Mouse (Mus musculus) bone marrow macrophage, adult 2 months (primary cell): ENCODE data around the gene Cfap54.

Source experiments
- CTCF ChIP-seq: IDR thresholded peaks from 2 replicates; pipeline ENCODE4 v1.5.1; 2012; ENCODE audit warnings: low read depth, mild to moderate bottlenecking, low read length, moderate library complexity
- POLR2A ChIP-seq: IDR thresholded peaks from 2 replicates; pipeline ENCODE4 v1.6.1; 2012; ENCODE audit warnings: mild to moderate bottlenecking, low read depth, low read length, borderline replicate concordance

GRCm38 (mm10) chr10:93091928-93092327 is 10.5 kb upstream of the Cfap54 start:
- TF ChIP-seq POLR2A = no peak
- TF ChIP-seq CTCF = no peak
